Mouse (Mus musculus) neural tube, embryonic 14.5 days (tissue): ENCODE results near the gene Rgma. TPM values are rescaled to one million over a fixed set of nuclear protein-coding genes. Genes with fewer than 3 reads are reported as not detected.
A peak's percentile ranks its signal among the peaks of the same experiment; 100 is the strongest.

Experiments
- ATAC-seq: fragments of 200-750 bp; cut with Nextera tagmentation; 2 replicates; pipeline ENCODE4 v1.8.0; 2017; ENCODE audit warnings: low read depth, mild to moderate bottlenecking, moderate TSS enrichment, moderate library complexity
- H3K27ac ChIP-seq: fragments of 300-500 bp; sonication (generic); 2 replicates; pipeline ENCODE4 v1.5.1; 2014; ENCODE audit warnings: low read depth, mild to moderate bottlenecking, control low read depth, low read length, moderate library complexity, mixed read lengths
- H3K27me3 ChIP-seq: fragments of 300-500 bp; sonication (generic); 2 replicates; pipeline ENCODE4 v1.6.1; 2014; ENCODE audit warnings: low read length; ENCODE audit not compliant: control insufficient read depth, insufficient read depth
- H3K36me3 ChIP-seq: fragments of 300-500 bp; sonication (generic); 2 replicates; pipeline ENCODE4 v1.6.1; 2014; ENCODE audit warnings: low read length, mixed read lengths; ENCODE audit not compliant: control insufficient read depth, insufficient read depth
- H3K4me1 ChIP-seq: fragments of 300-500 bp; sonication (generic); 2 replicates; pipeline ENCODE4 v1.6.1; 2014; ENCODE audit warnings: low read length; ENCODE audit not compliant: control insufficient read depth, insufficient read depth
- H3K4me2 ChIP-seq: fragments of 300-500 bp; sonication (generic); 2 replicates; pipeline ENCODE4 v1.6.1; 2014; ENCODE audit warnings: mild to moderate bottlenecking, low read depth, low read length, control low read depth
- H3K4me3 ChIP-seq: fragments of 300-500 bp; sonication (generic); 2 replicates; pipeline ENCODE4 v1.5.1; 2014; ENCODE audit warnings: low read depth, low read length, control low read depth, mixed read lengths
- H3K9ac ChIP-seq: fragments of 300-500 bp; sonication (generic); replicated peaks from 2 replicates; pipeline ENCODE4 v1.6.1; 2014; ENCODE audit warnings: low read depth, mild to moderate bottlenecking, control low read depth, low read length, mixed read lengths
- H3K9me3 ChIP-seq: fragments of 300-500 bp; sonication (generic); 2 replicates; pipeline ENCODE4 v1.6.1; 2016; ENCODE audit warnings: low read length; ENCODE audit not compliant: control insufficient read depth
- WGBS: fragments of 180-500 bp; shearing (Covaris S2); extraction: QIAGEN DNeasy Blood & Tissue Kit; methylation state at CpG from one replicate; pipeline ENCODE4 v1.1.7; 2014; 5-methylcytosine and 5-hydroxymethylcytosine counted together
- polyA plus RNA-seq: library from polyadenylated mRNA; unstranded; fragments of >200 nt; fragmentation: Nextera tagmentation; extraction: Ambion mirVana; gene quantifications from 2 replicates; pipeline ENCODE4 v1.2.1, GENCODE M21; 2014

Rgma gene
- polyA plus RNA-seq, 1 experiment from 2014 or later = 58.4 TPM

DNA sequence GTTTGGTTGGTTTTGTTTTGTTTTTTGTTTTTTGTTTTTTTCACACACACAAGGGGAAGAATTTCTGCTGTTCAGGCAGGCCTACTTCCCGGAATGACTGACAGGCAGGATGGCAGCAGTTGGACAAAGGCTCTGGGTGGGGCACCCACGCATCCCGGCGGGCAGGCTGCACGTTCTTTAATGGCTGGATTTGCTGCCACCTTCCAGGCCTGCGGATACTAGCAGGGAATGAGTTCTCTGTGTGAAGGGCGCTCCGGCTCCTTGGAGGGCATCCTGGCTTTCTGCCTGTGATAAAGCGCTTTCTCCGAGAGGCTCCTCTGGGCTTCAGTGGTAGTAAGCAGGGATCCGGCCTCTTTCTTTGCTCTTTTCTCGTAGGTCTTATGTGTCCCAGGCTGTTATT is 2.0 kb downstream of the Rgma start:
- Histone ChIP-seq H3K4me3 (peak overlapping the region; percentile 73), H3K9ac (peak overlapping the region; percentile 95), H3K4me2 (peak overlapping the region; percentile 79), H3K36me3 (no peaks in the 10 kb centered on the region), H3K9me3 (no peaks in the 10 kb centered on the region), H3K4me1 (peaks cover 26% of the 10 kb centered on the region; the same call in 1 of the 2 replicates), H3K27me3 (no peaks in the 10 kb centered on the region), H3K27ac (peak overlapping the region; percentile 92)
- WGBS = 10% methylated on average over 12 of the region's 12 CpGs
- no peak for ATAC-seq

DNA sequence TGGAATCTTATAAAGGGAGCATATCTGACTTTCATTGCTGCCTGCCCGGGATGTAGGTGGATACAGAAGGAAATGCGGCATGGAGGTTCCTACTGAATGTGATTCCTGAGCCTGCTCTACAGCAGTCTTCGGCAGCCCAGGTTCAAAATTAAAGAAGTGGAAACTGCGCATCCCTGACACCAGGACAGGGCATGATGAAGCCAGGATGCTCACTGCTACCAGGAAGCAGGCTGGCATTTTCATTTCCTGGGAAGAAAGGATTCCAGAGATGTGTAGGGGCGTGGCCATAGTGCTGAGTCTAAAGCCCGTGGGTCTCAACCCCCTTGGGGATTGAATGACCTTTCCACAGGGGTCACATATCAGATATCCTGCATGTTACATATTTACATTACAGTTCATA is 2.7 kb downstream of the Rgma start:
- Histone ChIP-seq H3K27ac (peak overlapping the region; percentile 92), H3K9ac (peak overlapping the region; percentile 95), H3K27me3 (no peaks in the 10 kb centered on the region), H3K9me3 (no peaks in the 10 kb centered on the region), H3K4me1 (peaks cover 20% of the 10 kb centered on the region; the same call in 1 of the 2 replicates), H3K36me3 (no peaks in the 10 kb centered on the region), H3K4me2 (peak overlapping the region; percentile 79), H3K4me3 (peak overlapping the region; percentile 73)
- ATAC-seq = no peak
- WGBS = 40% methylated on average over 6 of the region's 6 CpGs

DNA sequence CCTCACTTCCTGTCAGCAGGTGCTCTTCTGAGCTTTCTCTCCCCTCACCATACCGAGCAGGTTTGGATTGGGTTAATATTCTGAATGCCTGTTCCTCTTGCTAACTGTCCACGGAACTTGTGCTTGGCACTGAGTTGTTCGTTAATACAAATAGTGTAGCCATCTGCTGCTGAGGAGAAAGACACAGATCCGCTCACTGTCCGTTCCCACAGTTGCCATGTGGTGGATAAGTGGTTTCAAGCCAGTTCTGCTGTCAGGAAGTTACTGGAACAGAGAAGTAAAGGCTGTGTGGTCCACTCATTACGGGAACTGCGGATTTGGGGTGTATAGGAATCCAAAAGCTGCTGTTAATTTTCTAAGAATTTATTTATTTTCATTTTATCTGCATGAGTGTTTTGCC is 7.5 kb downstream of the Rgma start:
- no peak overlapping the region for H3K9ac ChIP-seq
- WGBS = 56% methylated on average over 7 of the region's 7 CpGs

DNA sequence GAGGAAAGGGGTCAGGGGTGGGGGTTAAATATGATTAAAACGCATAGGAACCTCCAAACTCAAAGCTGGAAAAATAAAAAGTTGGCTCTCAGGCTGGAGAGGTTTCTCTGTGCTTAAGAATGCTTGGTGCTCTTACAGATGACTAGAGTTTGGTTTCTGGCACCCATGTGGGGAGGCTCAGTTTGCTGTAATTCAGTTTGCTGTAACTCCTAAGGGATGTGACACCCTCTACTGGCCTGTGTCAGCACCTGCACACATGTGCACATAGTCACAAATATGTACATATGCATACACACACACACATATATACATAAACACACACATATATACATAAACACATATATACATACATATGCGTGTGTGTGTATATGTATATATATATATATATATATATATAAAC is 13.6 kb downstream of the Rgma start:
- peak overlapping the region; percentile 34; the same call in 1 of the 2 replicates for H3K27ac ChIP-seq
- no peak overlapping the region for H3K4me3 ChIP-seq
- no peaks in the 10 kb centered on the region for H3K27me3 ChIP-seq
- ATAC-seq = no peak
- 65% methylated on average over 2 of the region's 2 CpGs for WGBS
- H3K9ac ChIP-seq = no peak overlapping the region
- H3K9me3 ChIP-seq = no peaks in the 10 kb centered on the region
- H3K4me2 ChIP-seq = no peak overlapping the region; the same call in 1 of the 2 replicates
- H3K4me1 ChIP-seq = peaks cover 30% of the 10 kb centered on the region; the same call in 1 of the 2 replicates
- H3K36me3 ChIP-seq = no peaks in the 10 kb centered on the region

More for the DNA sequence above, 7.5 kb downstream of the Rgma start:
- H3K9me3 ChIP-seq = no peaks in the 10 kb centered on the region
- peaks cover 21% of the 10 kb centered on the region; the same call in 1 of the 2 replicates for H3K4me1 ChIP-seq
- no peaks in the 10 kb centered on the region for H3K27me3 ChIP-seq
- no peaks in the 10 kb centered on the region for H3K36me3 ChIP-seq
- no peak overlapping the region for H3K27ac ChIP-seq
- peak overlapping the region; percentile 29; the same call in 1 of the 2 replicates for H3K4me2 ChIP-seq
- no peak for ATAC-seq
- H3K4me3 ChIP-seq = no peak overlapping the region

DNA sequence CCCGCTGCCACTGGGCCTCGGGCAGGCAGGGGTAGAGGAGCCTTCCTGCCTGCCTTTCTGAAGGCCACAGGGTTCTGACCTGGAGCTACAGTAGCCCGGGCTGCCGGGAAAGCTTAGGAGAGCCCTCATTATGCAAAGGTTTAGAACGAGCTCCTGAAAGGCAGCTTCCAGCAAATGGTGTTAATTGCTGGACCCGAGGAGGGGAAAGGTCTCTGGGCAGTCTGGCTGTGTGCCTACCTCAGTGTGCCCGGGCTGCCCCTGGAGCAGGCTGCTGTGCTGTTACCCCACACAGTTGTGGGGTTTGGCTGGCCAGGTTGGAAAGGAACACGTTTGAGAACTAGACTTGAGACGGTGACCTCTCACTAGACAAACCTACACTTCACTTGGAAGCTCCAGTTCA is 14.1 kb downstream of the Rgma start:
- H3K36me3 ChIP-seq = no peaks in the 10 kb centered on the region
- 5% methylated on average over 9 of the region's 9 CpGs for WGBS
- peak overlapping the region; percentile 34 for H3K27ac ChIP-seq
- H3K9ac ChIP-seq = 0 out of 2 replicates have a peak overlapping the region, but pooled peaks have one; percentile 4
- H3K4me2 ChIP-seq = peak overlapping the region; percentile 83
- no peaks in the 10 kb centered on the region for H3K27me3 ChIP-seq
- no peak for ATAC-seq
- no peaks in the 10 kb centered on the region for H3K9me3 ChIP-seq
- peaks cover 30% of the 10 kb centered on the region; the same call in 1 of the 2 replicates for H3K4me1 ChIP-seq
- no peak overlapping the region for H3K4me3 ChIP-seq

DNA sequence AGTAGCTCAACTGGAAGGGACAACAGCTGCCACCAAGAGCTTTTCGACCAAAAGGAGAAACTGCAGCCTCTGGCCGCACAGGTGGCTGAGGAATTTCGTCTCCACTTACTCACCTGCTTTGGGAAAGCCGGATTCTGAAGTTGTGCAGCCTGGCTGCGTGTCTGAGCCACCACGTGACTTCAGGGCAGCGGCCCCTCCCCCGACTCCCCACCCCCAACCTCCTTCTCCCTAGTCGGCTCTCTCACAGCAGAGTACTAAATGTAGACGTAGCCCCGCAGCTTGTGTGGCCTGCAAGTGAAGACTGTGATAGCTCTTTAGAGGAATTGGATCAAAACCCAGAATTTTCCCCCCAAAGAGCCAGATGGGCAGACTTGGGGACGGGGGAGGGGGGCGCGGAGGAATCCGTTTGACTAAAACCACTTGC is 14.6 kb downstream of the Rgma start:
- 3% methylated on average over 15 of the region's 15 CpGs for WGBS
- H3K4me2 ChIP-seq = peak overlapping the region; percentile 83
- no peaks in the 10 kb centered on the region for H3K36me3 ChIP-seq
- no peak for ATAC-seq
- no peaks in the 10 kb centered on the region for H3K27me3 ChIP-seq
- peaks cover 30% of the 10 kb centered on the region; the same call in 1 of the 2 replicates for H3K4me1 ChIP-seq
- H3K27ac ChIP-seq = peak overlapping the region; percentile 91
- H3K9me3 ChIP-seq = no peaks in the 10 kb centered on the region
- peak overlapping the region; percentile 77 for H3K9ac ChIP-seq
- H3K4me3 ChIP-seq = peak overlapping the region; percentile 55

DNA sequence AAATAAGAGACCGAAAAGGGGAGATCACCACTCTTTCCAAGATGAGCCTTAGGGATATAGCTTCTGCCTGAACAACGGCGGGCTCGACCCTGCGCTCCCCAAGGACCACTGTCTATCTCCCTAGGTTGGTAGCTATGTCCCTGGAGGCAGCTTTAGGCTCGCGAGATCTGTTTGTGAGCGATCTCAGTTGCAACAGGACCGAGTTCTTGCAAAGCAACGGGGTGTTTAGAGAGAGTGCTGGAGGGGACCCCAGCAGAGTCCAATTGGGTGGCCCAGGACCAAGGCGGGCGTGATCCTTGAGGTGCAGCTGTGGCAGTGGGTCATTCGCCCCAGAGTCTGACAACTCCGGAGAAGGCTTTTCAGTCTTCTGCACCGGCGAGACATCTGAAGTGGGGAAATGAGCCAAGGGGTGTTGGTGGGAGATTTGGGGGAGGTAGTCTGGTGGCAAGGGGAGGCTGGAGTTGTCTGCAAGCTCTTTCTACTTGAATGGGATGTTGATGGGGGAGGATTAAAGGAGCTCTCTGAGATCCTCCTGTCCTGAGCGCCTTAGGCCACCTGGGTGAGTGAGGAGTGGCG is 15.2 kb downstream of the Rgma start:
- Histone ChIP-seq H3K27ac (peak overlapping the region; percentile 91), H3K4me3 (peak overlapping the region; percentile 55), H3K4me2 (peak overlapping the region; percentile 83), H3K27me3 (no peaks in the 10 kb centered on the region), H3K36me3 (no peaks in the 10 kb centered on the region), H3K4me1 (peaks cover 30% of the 10 kb centered on the region; the same call in 1 of the 2 replicates), H3K9ac (peak overlapping the region; percentile 77), H3K9me3 (no peaks in the 10 kb centered on the region)
- ATAC-seq = peak; percentile 13
- whole genome bisulfite sequencing = 1% methylated on average over 18 of the region's 18 CpGs

DNA sequence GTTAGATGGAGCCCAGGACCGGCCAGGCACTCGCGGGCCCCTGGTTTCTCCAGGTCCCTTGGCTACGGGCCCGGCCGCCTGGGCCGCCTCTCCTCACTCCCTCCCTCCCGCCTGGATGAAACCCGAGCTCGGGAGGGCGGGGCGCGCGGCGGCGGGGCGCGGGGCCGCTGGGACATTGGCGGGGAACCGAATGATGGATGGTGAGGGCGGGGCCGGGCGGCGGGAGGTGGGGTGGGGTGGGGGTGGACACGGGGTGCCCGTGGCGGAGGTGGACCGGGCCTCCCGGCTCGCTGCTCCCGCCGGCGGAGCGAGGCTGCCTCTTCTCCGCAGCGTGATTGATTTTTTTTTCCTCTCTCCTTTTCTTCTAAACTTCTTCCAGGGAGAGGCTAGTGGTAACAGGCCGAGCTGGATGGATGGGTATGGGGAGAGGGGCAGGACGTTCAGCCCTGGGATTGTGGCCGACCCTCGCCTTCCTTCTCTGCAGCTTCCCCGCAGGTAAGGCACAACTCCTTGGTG is 15.8 kb downstream of the Rgma start:
- ATAC-seq = peak; percentile 77
- Histone ChIP-seq H3K27ac (peak overlapping the region; percentile 91), H3K27me3 (no peaks in the 10 kb centered on the region), H3K4me1 (peaks cover 29% of the 10 kb centered on the region; the same call in 1 of the 2 replicates), H3K4me3 (peak overlapping the region; percentile 55), H3K9ac (peak overlapping the region; percentile 77), H3K9me3 (no peaks in the 10 kb centered on the region), H3K36me3 (no peaks in the 10 kb centered on the region), H3K4me2 (peak overlapping the region; percentile 83)
- WGBS = 0% methylated on average over 29 of the region's 42 CpGs
